Mouse (Mus musculus): ENCODE measurements around the gene Slc44a4. TPM values are rescaled to one million over a fixed set of nuclear protein-coding genes. Genes with fewer than 3 reads are reported as not detected.

Gene Slc44a4
- polyA plus RNA-seq, 2 experiments, result 1.0 to 2.7 TPM

DNA sequence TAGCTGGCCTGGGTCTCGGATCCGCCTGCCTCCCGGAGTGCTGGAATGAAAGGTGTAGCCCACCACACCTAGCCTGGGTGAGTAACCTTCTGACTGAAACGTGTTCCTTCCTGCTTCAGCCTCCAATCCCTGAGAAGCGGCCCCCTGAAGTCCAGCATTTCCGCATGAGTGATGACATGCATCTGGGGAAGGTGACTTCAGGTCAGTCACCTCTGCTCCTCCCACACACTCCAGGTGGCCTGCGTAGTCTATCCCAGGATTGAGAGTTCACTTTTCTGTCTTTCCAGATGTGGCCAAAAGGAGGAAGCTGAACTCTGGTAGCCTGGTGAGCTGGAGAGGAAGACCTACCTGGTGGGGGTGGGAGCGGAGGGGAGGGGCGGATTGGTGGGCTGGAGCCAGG lies 11.4 kb upstream of the Slc44a4 start:
- DNase-seq (ENCODE audit: low read depth in 3 of 3, low spot score in 3 of 3), result no peak
- H3K4me1 ChIP-seq (replicated peaks; ENCODE audit: control insufficient read depth in 2 of 2, insufficient read depth in 2 of 2, low read length in 1 of 2), result peaks cover 0 to 6% of the 10 kb centered on the region in 2 experiments; a peak in 2 of 4 replicates
- no peak overlapping the region for H3K27ac ChIP-seq
- 84% methylated on average over 9 of the region's 9 CpGs for WGBS (ENCODE audit: insufficient replicate concordance)
- H3K4me3 ChIP-seq (ENCODE audit: insufficient read depth in 1 of 2, low read depth in 2 of 2, low read length in 2 of 2), result no peak overlapping the region
- no peaks in the 10 kb centered on the region for H3K27me3 ChIP-seq (ENCODE audit: control insufficient read depth, insufficient read depth, low read length)
- no peak for TF ChIP-seq CTCF (IDR thresholded peaks at IDR 0.05; ENCODE audit: low read depth)
- no peak for TF ChIP-seq EP300 (IDR thresholded peaks at IDR 0.05; ENCODE audit: low read depth)
- H3K9ac ChIP-seq (replicated peaks), result no peak overlapping the region
- peaks cover 15% of the 10 kb centered on the region for H3K36me3 ChIP-seq (replicated peaks; ENCODE audit: control insufficient read depth, insufficient read depth, low read depth)
- H3K4me2 ChIP-seq (ENCODE audit: low read depth), result no peak overlapping the region
- ATAC-seq (ENCODE audit: insufficient read depth), result no peak
- no peaks in the 10 kb centered on the region for H3K9me3 ChIP-seq (ENCODE audit: control insufficient read depth, low read length)

- Histone ChIP-seq H3K4me2 (ENCODE audit: low read depth) (no peak overlapping the region), H3K27me3 (ENCODE audit: control insufficient read depth, insufficient read depth, low read length) (no peaks in the 10 kb centered on the region), H3K9ac (replicated peaks) (no peak overlapping the region), H3K9me3 (ENCODE audit: control insufficient read depth, low read length) (no peaks in the 10 kb centered on the region), H3K4me1 (replicated peaks; ENCODE audit: control insufficient read depth in 2 of 2, insufficient read depth in 2 of 2, low read length in 1 of 2) (no peaks in the 10 kb centered on the region), H3K4me3 (ENCODE audit: insufficient read depth in 1 of 2, low read depth in 2 of 2, low read length in 2 of 2) (no peak overlapping the region), H3K27ac (no peak overlapping the region), H3K36me3 (replicated peaks; ENCODE audit: control insufficient read depth, insufficient read depth, low read depth) (peaks cover 20% of the 10 kb centered on the region)
- no peak for TF ChIP-seq CTCF (IDR thresholded peaks at IDR 0.05; ENCODE audit: low read depth)
- DNase-seq (ENCODE audit: low read depth in 3 of 3, low spot score in 3 of 3) (no peak), ATAC-seq (ENCODE audit: insufficient read depth) (0 out of 2 replicates have a peak, but pooled peaks have one; percentile 14)
- 82% methylated on average over 10 of the region's 10 CpGs for WGBS (ENCODE audit: insufficient replicate concordance)
These were observed 3.3 kb upstream of the Slc44a4 start for GRCm38 (mm10) chr17:34910982-34911381.

- peak; percentile 54 to 65 (median 58) for DNase-seq (ENCODE audit: low read depth in 3 of 3, low spot score in 3 of 3)
- no peak overlapping the region for H3K4me3 ChIP-seq (ENCODE audit: insufficient read depth in 1 of 2, low read depth in 2 of 2, low read length in 2 of 2)
- H3K9me3 ChIP-seq (ENCODE audit: control insufficient read depth, low read length), result no peaks in the 10 kb centered on the region
- peak; percentile 65; the same call in 1 of the 2 replicates for ATAC-seq (ENCODE audit: insufficient read depth)
- no peak overlapping the region for H3K27ac ChIP-seq
- no peaks in the 10 kb centered on the region for H3K4me1 ChIP-seq (replicated peaks; ENCODE audit: control insufficient read depth in 2 of 2, insufficient read depth in 2 of 2, low read length in 1 of 2)
- peaks cover 17% of the 10 kb centered on the region for H3K36me3 ChIP-seq (replicated peaks; ENCODE audit: control insufficient read depth, insufficient read depth, low read depth)
- no peak overlapping the region for H3K9ac ChIP-seq (replicated peaks)
- TF ChIP-seq EP300 (IDR thresholded peaks at IDR 0.05; ENCODE audit: low read depth), result no peak
- TF ChIP-seq CTCF (IDR thresholded peaks at IDR 0.05; ENCODE audit: low read depth), result peak; percentile 99
- 43% methylated on average over 5 of the region's 5 CpGs for WGBS (ENCODE audit: insufficient replicate concordance)
- no peaks in the 10 kb centered on the region for H3K27me3 ChIP-seq (ENCODE audit: control insufficient read depth, insufficient read depth, low read length)
- no peak overlapping the region for H3K4me2 ChIP-seq (ENCODE audit: low read depth)
These were observed 2.3 kb upstream of the Slc44a4 start for GRCm38 (mm10) chr17:34911945-34912351.

- Histone ChIP-seq H3K27ac (no peak overlapping the region), H3K36me3 (replicated peaks; ENCODE audit: control insufficient read depth, insufficient read depth, low read depth) (peaks cover 5% of the 10 kb centered on the region), H3K4me2 (ENCODE audit: low read depth) (no peak overlapping the region), H3K27me3 (ENCODE audit: control insufficient read depth, insufficient read depth, low read length) (no peaks in the 10 kb centered on the region), H3K4me1 (replicated peaks; ENCODE audit: control insufficient read depth in 2 of 2, insufficient read depth in 2 of 2, low read length in 1 of 2) (0 out of 4 replicates have a peak, but pooled peaks cover 0 to 3% of the 10 kb centered on the region in 2 experiments), H3K4me3 (ENCODE audit: insufficient read depth in 1 of 2, low read depth in 2 of 2, low read length in 2 of 2) (no peak overlapping the region), H3K9me3 (ENCODE audit: control insufficient read depth, low read length) (no peaks in the 10 kb centered on the region), H3K9ac (replicated peaks) (no peak overlapping the region)
- ATAC-seq (ENCODE audit: insufficient read depth) (peak; percentile 40; the same call in 1 of the 2 replicates), DNase-seq (ENCODE audit: low read depth in 3 of 3, low spot score in 3 of 3) (no peak)
- WGBS (ENCODE audit: insufficient replicate concordance), result 10% methylated on average over 11 of the region's 11 CpGs
- TF ChIP-seq EP300 (IDR thresholded peaks at IDR 0.05; ENCODE audit: low read depth) (no peak), CTCF (IDR thresholded peaks at IDR 0.05; ENCODE audit: low read depth) (peak; percentile 52)
These were observed 1.2 kb downstream of the Slc44a4 start for GRCm38 (mm10) chr17:34915410-34915831.

DNA sequence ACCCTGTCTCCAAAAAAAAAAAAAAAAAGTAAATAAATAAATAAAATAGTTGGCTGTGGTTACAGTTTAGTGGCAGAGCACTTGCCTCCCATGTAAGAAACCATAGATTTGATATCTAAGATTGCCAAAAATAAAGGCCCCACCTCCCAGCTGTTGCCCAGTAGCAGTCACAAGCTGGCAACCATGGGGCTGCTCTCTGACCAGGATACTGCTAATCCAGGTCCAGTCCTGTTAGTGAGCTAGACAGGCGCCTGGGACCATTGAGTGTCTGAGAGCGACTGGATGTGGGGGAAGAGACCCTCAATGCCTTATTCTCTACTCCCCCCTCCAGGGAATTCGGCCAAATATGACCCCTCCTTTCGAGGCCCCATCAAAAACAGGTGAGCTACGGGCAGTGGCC lies 2.0 kb downstream of the Slc44a4 start:
- Histone ChIP-seq H3K27ac (no peak overlapping the region), H3K9me3 (ENCODE audit: control insufficient read depth, low read length) (no peaks in the 10 kb centered on the region), H3K4me2 (ENCODE audit: low read depth) (no peak overlapping the region), H3K27me3 (ENCODE audit: control insufficient read depth, insufficient read depth, low read length) (no peaks in the 10 kb centered on the region), H3K4me3 (ENCODE audit: insufficient read depth in 1 of 2, low read depth in 2 of 2, low read length in 2 of 2) (no peak overlapping the region), H3K4me1 (replicated peaks; ENCODE audit: control insufficient read depth in 2 of 2, insufficient read depth in 2 of 2, low read length in 1 of 2) (0 out of 4 replicates have a peak, but pooled peaks cover 0 to 3% of the 10 kb centered on the region in 2 experiments), H3K9ac (replicated peaks) (no peak overlapping the region), H3K36me3 (replicated peaks; ENCODE audit: control insufficient read depth, insufficient read depth, low read depth) (peaks cover 5% of the 10 kb centered on the region)
- ATAC-seq (ENCODE audit: insufficient read depth), result no peak
- no peak for DNase-seq (ENCODE audit: low read depth in 3 of 3, low spot score in 3 of 3)
- TF ChIP-seq EP300 (IDR thresholded peaks at IDR 0.05; ENCODE audit: low read depth), result no peak
- no peak for TF ChIP-seq CTCF (IDR thresholded peaks at IDR 0.05; ENCODE audit: low read depth)
- WGBS (ENCODE audit: insufficient replicate concordance), result 68% methylated on average over 5 of the region's 5 CpGs
